Mouse (Mus musculus) myocyte (in vitro differentiated cells): ENCODE results near the gene Cyp4f16.

ENCODE experiments used
- MYOG ChIP-seq, 3 experiments: IDR thresholded peaks; one replicate each; pipeline ENCODE4 v1.6.1; 2011; ENCODE audit warnings: control low read depth in 2 of 3, low read depth in 2 of 3, mild to moderate bottlenecking in 2 of 3; ENCODE audit not compliant: insufficient read length in 2 of 3, control insufficient read depth in 1 of 3, insufficient read depth in 1 of 3
- POLR2A ChIP-seq: IDR thresholded peaks from one replicate; pipeline ENCODE4 v1.6.1; 2011; ENCODE audit warnings: low read depth, mild to moderate bottlenecking, control low read depth, moderate library complexity; ENCODE audit not compliant: insufficient read length
- TCF12 ChIP-seq: IDR thresholded peaks from one replicate; pipeline ENCODE4 v1.6.1; 2011; ENCODE audit warnings: mild to moderate bottlenecking, control low read depth; ENCODE audit not compliant: poor library complexity, insufficient read depth, severe bottlenecking

- TF ChIP-seq MYOG (IDR thresholded peaks at IDR 0.05; ENCODE audit: control insufficient read depth in 1 of 3, insufficient read depth in 1 of 3, insufficient read length in 2 of 3, low read depth in 2 of 3) (no peak), TCF12 (no peak), POLR2A (no peak)
Observed at GRCm38 (mm10) chr17:32503111-32503510, 33.2 kb upstream of the Cyp4f16 start.
